Mouse (Mus musculus) CH12.LX (cell line): ENCODE results near the gene Cnbp.

Experiments used
- BHLHE40 ChIP-seq: IDR thresholded peaks from 2 replicates; pipeline ENCODE4 v1.6.1; 2011; ENCODE audit warnings: mild to moderate bottlenecking, low read depth, low read length, improper control_type of control experiment
- CHD1 ChIP-seq: IDR thresholded peaks from 2 replicates; pipeline ENCODE4 v1.6.1; 2012; ENCODE audit warnings: low read depth, low read length, improper control_type of control experiment, inconsistent platforms
- CTCF ChIP-seq, 2 experiments: IDR thresholded peaks in 1 of 2; conservative IDR thresholded peaks in 1 of 2; 2 replicates each; pipeline ENCODE4 v1.5.1; 2011 to 2012; ENCODE audit warnings: low read depth in 2 of 2, low read length in 2 of 2, improper control_type of control experiment in 1 of 2, inconsistent platforms in 1 of 2, mild to moderate bottlenecking in 1 of 2, moderate library complexity in 1 of 2
- JUN ChIP-seq: IDR thresholded peaks from 2 replicates; pipeline ENCODE4 v1.6.1; 2011; ENCODE audit warnings: low read depth, mild to moderate bottlenecking, low read length, improper control_type of control experiment, moderate library complexity; ENCODE audit not compliant: insufficient read depth
- MAFK ChIP-seq: IDR thresholded peaks from 2 replicates; pipeline ENCODE4 v1.6.1; 2011; ENCODE audit warnings: low read length, improper control_type of control experiment; ENCODE audit not compliant: insufficient replicate concordance
- TCF12 ChIP-seq: IDR thresholded peaks from 2 replicates; pipeline ENCODE4 v1.6.1; 2014; ENCODE audit warnings: low read depth, mild to moderate bottlenecking, inconsistent platforms, low read length, improper control_type of control experiment
- ZMIZ1 ChIP-seq: IDR thresholded peaks from 2 replicates; pipeline ENCODE4 v1.6.1; 2012; ENCODE audit warnings: low read depth, mild to moderate bottlenecking, inconsistent platforms, low read length, improper control_type of control experiment

GRCm38 (mm10) chr6:87898028-87898427 is 47.1 kb upstream of the Cnbp start:
- TF ChIP-seq MAFK: no peak
- no peak for TF ChIP-seq BHLHE40
- TF ChIP-seq TCF12: no peak
- TF ChIP-seq ZMIZ1: no peak
- no peak for TF ChIP-seq JUN
- TF ChIP-seq CHD1: no peak
- no peak for TF ChIP-seq CTCF (conservative IDR thresholded peaks at IDR 0.05 in 1 of 2, IDR thresholded peaks at IDR 0.05 in 1 of 2; ENCODE audit: low read depth in 2 of 2, low read length in 2 of 2)
